Mouse (Mus musculus) erythroblast, embryonic 14.5 days (primary cell): ENCODE measurements around the gene Coro7.

Experiments used
- GATA1 ChIP-seq: IDR thresholded peaks from 2 replicates; pipeline ENCODE4 v1.6.1; 2012; ENCODE audit warnings: low read length, inconsistent platforms, mixed read lengths
- TAL1 ChIP-seq: IDR thresholded peaks from 3 replicates; pipeline ENCODE4 v1.6.1; 2012; ENCODE audit warnings: low read length, inconsistent platforms, mixed read lengths

- TF ChIP-seq GATA1 (no peak), TAL1 (no peak)
Observed at GRCm38 (mm10) chr16:4593971-4594813, 85.4 kb downstream of the Coro7 start, which contains the start of gene Glis2.
